Mouse (Mus musculus) kidney, embryonic 16.5 days (tissue): ENCODE measurements at regions not wholly inside any gene's neighbourhood (a gene's known extent, or its start where the extent isn't known, plus 50 kb on each side); places are given as distances from the start of the nearest gene placed in this dataset.

ENCODE experiments used
- ATAC-seq: fragments of 200-750 bp; cut with Nextera tagmentation; 2 replicates; pipeline ENCODE4 v1.8.0; 2017; ENCODE audit warnings: moderate TSS enrichment; ENCODE audit not compliant: low FRiP score, low TSS enrichment
- H3K27ac ChIP-seq: fragments of 300-500 bp; sonication (generic); 2 replicates; pipeline ENCODE4 v1.5.1; 2014; ENCODE audit warnings: low read length
- H3K27me3 ChIP-seq: fragments of 300-500 bp; sonication (generic); 2 replicates; pipeline ENCODE4 v1.6.1; 2014; ENCODE audit warnings: low read length, control low read depth, mixed read lengths; ENCODE audit not compliant: insufficient read depth
- H3K36me3 ChIP-seq: fragments of 300-500 bp; sonication (generic); 2 replicates; pipeline ENCODE4 v1.6.1; 2014; ENCODE audit warnings: low read length, control low read depth, mixed read lengths; ENCODE audit not compliant: insufficient read depth
- H3K4me1 ChIP-seq: fragments of 300-500 bp; sonication (generic); 2 replicates; pipeline ENCODE4 v1.6.1; 2014; ENCODE audit warnings: low read length, control low read depth, mixed read lengths; ENCODE audit not compliant: insufficient read depth
- H3K4me2 ChIP-seq: fragments of 300-500 bp; sonication (generic); replicated peaks from 2 replicates; pipeline ENCODE4 v1.6.1; 2014; ENCODE audit warnings: low read depth, low read length
- H3K4me3 ChIP-seq: fragments of 300-500 bp; sonication (generic); 2 replicates; pipeline ENCODE4 v1.5.1; 2014; ENCODE audit warnings: mild to moderate bottlenecking, low read length
- H3K9ac ChIP-seq: fragments of 300-500 bp; sonication (generic); replicated peaks from 2 replicates; pipeline ENCODE4 v1.6.1; 2014; ENCODE audit warnings: low read length
- H3K9me3 ChIP-seq: fragments of 300-500 bp; sonication (generic); 2 replicates; pipeline ENCODE4 v1.6.1; 2016; ENCODE audit warnings: low read length, control low read depth
- WGBS: fragments of 180-500 bp; shearing (Covaris S2); extraction: QIAGEN DNeasy Blood & Tissue Kit; methylation state at CpG from one replicate; pipeline ENCODE4 v1.1.7; 2014; 5-methylcytosine and 5-hydroxymethylcytosine counted together

GRCm38 (mm10) chr16:97234321-97234720 is 63.8 kb upstream of the Dscam start:
- Histone ChIP-seq H3K27me3 (no peaks in the 10 kb centered on the region), H3K4me3 (no peak overlapping the region), H3K4me2 (no peak overlapping the region), H3K9me3 (no peaks in the 10 kb centered on the region), H3K27ac (no peak overlapping the region), H3K9ac (no peak overlapping the region), H3K4me1 (no peaks in the 10 kb centered on the region), H3K36me3 (no peaks in the 10 kb centered on the region)
- no peak for ATAC-seq
- WGBS: 33% methylated on average over 3 of the region's 3 CpGs

DNA sequence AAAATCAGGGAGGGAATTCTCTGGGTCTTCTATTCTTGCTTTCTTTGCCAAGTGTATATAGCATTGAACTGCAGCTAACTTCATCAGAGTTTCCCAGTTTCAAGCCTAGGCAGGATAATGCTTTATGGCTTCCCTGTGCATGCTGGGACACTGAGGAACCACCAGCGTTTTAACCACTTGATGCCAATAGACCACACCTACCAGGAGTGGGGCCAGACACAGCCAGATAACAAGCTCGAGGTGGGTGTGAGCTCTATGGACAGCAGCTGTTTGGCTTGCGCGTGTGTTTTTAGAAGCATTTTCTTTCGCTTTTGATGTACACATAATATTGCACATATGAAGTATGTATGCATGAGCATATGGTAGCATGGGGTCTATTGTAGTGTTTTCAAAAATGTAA is 69.1 kb upstream of the Dscam start:
- Histone ChIP-seq H3K4me2 (no peak overlapping the region), H3K4me3 (no peak overlapping the region), H3K36me3 (no peaks in the 10 kb centered on the region), H3K4me1 (no peaks in the 10 kb centered on the region), H3K27me3 (no peaks in the 10 kb centered on the region), H3K9me3 (no peaks in the 10 kb centered on the region), H3K27ac (no peak overlapping the region), H3K9ac (no peak overlapping the region)
- 73% methylated on average over 5 of the region's 5 CpGs for WGBS
- no peak for ATAC-seq

DNA sequence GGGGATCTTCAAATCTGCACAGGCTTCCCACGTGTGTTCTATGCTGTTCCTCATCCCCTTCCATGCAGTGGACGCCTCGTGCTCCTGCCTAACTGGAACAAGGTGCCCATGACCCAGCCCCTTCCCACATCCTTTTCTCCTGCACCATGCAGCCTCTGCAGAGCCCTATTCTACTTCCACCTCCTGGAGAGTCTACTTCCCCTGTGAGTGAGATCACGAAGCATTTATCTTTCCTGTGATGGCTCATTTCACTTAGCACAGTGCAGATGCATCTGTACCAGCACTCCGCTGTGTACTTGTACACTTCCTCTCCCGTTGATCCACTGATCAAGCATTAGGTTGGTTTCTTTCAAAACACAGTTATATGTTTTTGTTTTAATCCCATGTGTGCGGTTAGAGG is 69.5 kb upstream of the Dscam start:
- Histone ChIP-seq H3K4me3 (no peak overlapping the region), H3K36me3 (no peaks in the 10 kb centered on the region), H3K9me3 (no peaks in the 10 kb centered on the region), H3K9ac (no peak overlapping the region), H3K27me3 (no peaks in the 10 kb centered on the region), H3K27ac (no peak overlapping the region), H3K4me1 (no peaks in the 10 kb centered on the region), H3K4me2 (no peak overlapping the region)
- 82% methylated on average over 7 of the region's 7 CpGs for WGBS
- ATAC-seq: no peak

DNA sequence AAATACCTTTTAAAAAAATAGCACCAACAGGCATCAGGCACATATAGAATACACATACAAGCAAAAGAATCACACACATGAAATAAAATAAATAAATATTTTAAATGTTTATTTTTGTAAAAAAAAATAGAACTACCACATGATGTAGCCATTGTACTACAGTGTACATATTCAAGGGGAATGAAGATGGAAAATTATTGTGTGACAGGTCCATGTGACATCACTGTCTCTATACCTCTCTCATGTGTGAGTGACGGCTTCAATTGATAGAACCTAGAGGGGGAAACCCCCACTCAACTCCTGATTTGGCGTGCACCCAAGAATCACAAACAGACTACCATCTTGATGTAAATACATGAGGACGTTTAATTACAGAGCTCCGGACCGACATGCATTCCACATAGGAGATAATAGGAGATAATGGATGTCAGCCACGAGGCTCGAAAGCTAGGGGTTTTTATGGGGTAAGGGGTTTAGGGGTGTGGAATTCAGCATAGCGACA is 70.4 kb upstream of the Dscam start:
- Histone ChIP-seq H3K27me3 (no peaks in the 10 kb centered on the region), H3K4me2 (no peak overlapping the region), H3K4me1 (no peaks in the 10 kb centered on the region), H3K9ac (no peak overlapping the region), H3K27ac (no peak overlapping the region), H3K4me3 (no peak overlapping the region), H3K9me3 (no peaks in the 10 kb centered on the region), H3K36me3 (no peaks in the 10 kb centered on the region)
- no peak for ATAC-seq
- WGBS: 69% methylated on average over 8 of the region's 8 CpGs

DNA sequence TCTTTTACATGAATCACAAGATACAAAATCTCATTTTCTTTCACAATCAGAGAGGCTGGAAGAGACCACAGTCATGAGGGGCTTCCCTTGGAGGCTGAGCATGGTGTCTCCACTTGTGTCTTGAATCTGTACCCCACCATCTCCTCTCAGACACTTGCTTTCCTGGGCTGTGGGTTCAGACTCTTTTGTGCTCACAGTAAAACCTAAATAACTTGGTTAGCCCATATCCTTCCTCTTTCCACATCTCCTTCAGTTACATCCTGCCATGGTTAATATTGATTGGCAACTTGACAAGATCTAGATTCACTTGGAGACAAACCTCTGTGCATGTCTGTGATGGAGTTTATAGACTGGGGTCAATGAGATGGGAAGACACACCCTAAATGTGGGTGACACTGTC is 71.1 kb upstream of the Dscam start:
- Histone ChIP-seq H3K9me3 (no peaks in the 10 kb centered on the region), H3K4me3 (no peak overlapping the region), H3K9ac (no peak overlapping the region), H3K27me3 (no peaks in the 10 kb centered on the region), H3K36me3 (no peaks in the 10 kb centered on the region), H3K27ac (no peak overlapping the region), H3K4me2 (no peak overlapping the region), H3K4me1 (no peaks in the 10 kb centered on the region)
- no peak for ATAC-seq

DNA sequence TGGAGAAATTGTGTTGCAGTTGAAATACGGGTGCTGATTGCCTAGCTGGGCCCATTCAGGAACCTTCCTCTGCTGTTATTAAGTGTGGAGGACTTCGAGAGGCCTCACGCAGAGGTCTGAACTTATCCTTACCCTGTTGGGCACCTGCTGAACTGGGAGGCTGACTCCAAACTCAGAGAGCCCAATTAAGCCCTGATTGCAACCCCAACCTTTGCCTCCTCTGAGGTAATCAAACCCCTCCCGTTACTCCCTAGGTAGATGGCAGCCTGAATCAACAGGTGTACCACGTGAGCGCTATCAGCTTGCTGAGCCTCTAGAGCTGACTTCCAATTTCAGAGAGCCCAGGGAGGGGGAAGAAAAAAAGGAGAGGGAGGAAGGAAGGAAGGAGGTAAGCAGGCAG is 79.9 kb upstream of the Dscam start:
- Histone ChIP-seq H3K4me3 (no peak overlapping the region), H3K9me3 (no peaks in the 10 kb centered on the region), H3K4me1 (no peaks in the 10 kb centered on the region), H3K4me2 (no peak overlapping the region), H3K9ac (no peak overlapping the region), H3K27ac (no peak overlapping the region), H3K27me3 (no peaks in the 10 kb centered on the region), H3K36me3 (no peaks in the 10 kb centered on the region)
- whole genome bisulfite sequencing: 65% methylated on average over 6 of the region's 6 CpGs
- ATAC-seq: no peak

- WGBS: 79% methylated on average over 1 of the region's 1 CpGs
These were observed 82.0 kb upstream of the Dscam start for GRCm38 (mm10) chr16:97252551-97252950.

GRCm38 (mm10) chr16:97252997-97253635 is 82.6 kb upstream of the Dscam start:
- Histone ChIP-seq H3K27me3 (no peaks in the 10 kb centered on the region), H3K27ac (no peak overlapping the region), H3K36me3 (no peaks in the 10 kb centered on the region), H3K9me3 (no peaks in the 10 kb centered on the region), H3K4me2 (no peak overlapping the region), H3K4me3 (no peak overlapping the region), H3K4me1 (no peaks in the 10 kb centered on the region), H3K9ac (no peak overlapping the region)
- ATAC-seq: no peak
- 36% methylated on average over 2 of the region's 2 CpGs for WGBS

More at GRCm38 (mm10) chr16:97252551-97252950, 82.0 kb upstream of the Dscam start:
- Histone ChIP-seq H3K9ac (no peak overlapping the region), H3K4me1 (no peaks in the 10 kb centered on the region), H3K27ac (no peak overlapping the region), H3K27me3 (no peaks in the 10 kb centered on the region), H3K9me3 (no peaks in the 10 kb centered on the region), H3K36me3 (no peaks in the 10 kb centered on the region), H3K4me3 (no peak overlapping the region), H3K4me2 (no peak overlapping the region)
- no peak for ATAC-seq

DNA sequence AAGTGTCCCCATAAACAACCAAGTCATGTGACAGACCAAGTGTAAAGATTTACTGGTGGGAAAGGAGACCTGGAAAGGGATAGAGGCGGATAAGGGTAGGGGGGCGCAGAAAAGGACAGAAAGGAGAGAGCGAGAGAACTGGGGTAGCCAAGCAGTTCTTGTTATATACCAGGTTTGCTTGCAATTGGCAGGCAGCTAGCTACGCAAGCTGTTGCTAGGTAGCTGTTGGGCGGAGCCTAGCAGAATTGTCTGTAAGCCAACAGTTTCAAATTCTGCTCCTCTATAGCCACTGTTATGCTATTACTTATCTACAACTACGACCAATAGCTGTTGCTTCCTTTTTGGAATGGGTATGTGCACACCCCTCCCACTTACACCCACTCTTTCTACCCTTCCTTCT is 88.3 kb upstream of the Dscam start:
- Histone ChIP-seq H3K4me2 (no peak overlapping the region), H3K36me3 (no peaks in the 10 kb centered on the region), H3K27ac (no peak overlapping the region), H3K9me3 (no peaks in the 10 kb centered on the region), H3K9ac (no peak overlapping the region), H3K4me3 (no peak overlapping the region), H3K27me3 (no peaks in the 10 kb centered on the region), H3K4me1 (no peaks in the 10 kb centered on the region)
- no peak for ATAC-seq
- WGBS: 78% methylated on average over 6 of the region's 6 CpGs

- Histone ChIP-seq H3K36me3 (no peaks in the 10 kb centered on the region), H3K9ac (no peak overlapping the region), H3K9me3 (no peaks in the 10 kb centered on the region), H3K4me2 (no peak overlapping the region), H3K4me1 (no peaks in the 10 kb centered on the region), H3K27me3 (no peaks in the 10 kb centered on the region), H3K27ac (no peak overlapping the region), H3K4me3 (no peak overlapping the region)
- WGBS: 23% methylated on average over 6 of the region's 6 CpGs
- ATAC-seq: no peak
These were observed 92.9 kb upstream of the Dscam start for GRCm38 (mm10) chr16:97263451-97263850.
